Mouse (Mus musculus): ENCODE measurements around the gene Rab6b.

GRCm38 (mm10) chr9:103228370-103229003 lies 116.9 kb downstream of the Rab6b start:
- no peak for TF ChIP-seq HCFC1 (IDR thresholded peaks at IDR 0.05; ENCODE audit: borderline replicate concordance, insufficient read depth, low read length)
- TF ChIP-seq ZC3H11A (IDR thresholded peaks at IDR 0.05; ENCODE audit: borderline replicate concordance, low read depth, low read length), result no peak

All from ES-E14 (cell line).